Mouse (Mus musculus): ENCODE results near the gene Ddr2.
A peak's percentile ranks its signal among the peaks of the same experiment; 100 is the strongest.

The Ddr2 gene

DNA sequence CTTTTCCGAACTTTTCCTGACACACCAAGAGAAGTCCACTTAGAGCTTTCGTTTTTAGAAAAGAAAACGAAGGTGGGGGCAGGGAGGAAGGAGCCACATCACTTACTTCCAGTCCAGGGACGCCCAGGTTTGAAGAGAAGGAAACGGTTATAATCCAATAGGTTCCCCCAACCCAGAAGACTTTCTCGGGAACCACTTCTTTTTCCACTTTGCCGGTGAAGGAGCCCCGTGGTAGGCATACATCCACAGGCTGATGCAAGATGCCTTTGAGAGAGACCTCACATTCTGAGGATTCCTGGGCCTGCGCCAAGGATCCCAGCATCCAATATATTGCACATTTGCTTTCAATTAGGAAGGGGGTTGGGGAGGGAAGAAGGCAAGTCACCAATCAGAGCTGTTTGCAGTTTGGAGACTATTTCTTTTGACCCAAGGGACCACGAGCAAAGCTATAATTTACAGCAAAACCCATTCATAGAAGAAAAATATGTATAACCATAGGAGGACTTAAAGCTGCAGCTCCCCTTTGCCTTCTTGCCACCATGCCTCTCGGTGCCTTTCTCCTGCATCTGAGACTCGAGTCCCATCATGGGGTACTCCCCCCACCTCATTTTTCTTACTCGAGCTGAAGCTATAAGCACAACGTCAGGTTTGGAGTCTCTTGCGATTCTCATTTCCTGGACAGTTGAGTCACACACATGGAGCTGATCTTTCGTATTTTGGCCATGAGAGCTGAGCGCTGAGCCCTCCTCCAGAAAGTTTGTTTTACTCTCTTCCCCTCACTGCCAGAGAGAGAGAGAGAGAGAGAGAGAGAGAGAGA is at the start of gene Ddr2:
Gene Ddr2 (minus strand): TSS at position 247 of the 817 bp plus-strand sequence.
- peak; percentile 77 for DNase-seq (ENCODE audit: extremely low read depth, insufficient read length, low spot score)

DNA sequence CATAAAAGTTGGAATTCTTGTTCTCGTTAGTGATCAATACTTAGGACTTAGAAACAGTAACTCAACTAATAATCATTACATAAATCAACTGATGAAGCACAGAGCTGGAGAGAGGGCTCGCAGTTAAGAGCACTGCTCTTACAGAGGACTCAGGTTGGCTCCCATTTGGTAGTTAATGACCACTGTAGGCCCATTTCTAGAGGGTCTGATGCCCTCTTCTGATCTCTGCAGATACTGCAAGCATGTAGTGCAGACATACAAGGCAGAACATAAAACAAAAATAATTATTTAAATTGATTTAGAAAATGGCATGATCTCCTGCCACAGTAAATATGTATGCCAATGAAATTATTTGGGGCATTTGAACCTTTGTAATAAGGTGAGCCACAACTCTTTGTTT is 49.1 kb upstream of the Ddr2 start:
- DNase-seq (ENCODE audit: extremely low read depth, insufficient read length, low spot score): no peak

DNA sequence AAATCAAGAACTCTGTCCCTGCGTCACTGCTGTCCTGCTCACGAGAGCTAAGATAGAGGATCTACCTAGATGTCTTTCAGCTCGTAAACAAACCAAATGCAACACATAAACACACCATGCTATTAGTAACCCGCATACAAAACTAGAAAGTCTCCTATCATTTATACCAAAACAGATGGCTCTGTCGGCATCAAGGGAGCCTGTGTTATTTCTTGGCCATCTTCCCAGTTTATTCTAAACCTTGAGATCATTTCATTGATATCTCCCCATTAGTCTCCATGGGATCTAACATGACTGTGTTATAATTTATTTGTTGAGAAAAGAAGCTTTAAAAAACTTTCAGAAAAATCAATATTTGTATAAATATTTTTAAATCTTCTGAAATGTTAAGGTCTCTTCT is 45.2 kb upstream of the Ddr2 start:
- no peak for DNase-seq (ENCODE audit: extremely low read depth, insufficient read length, low spot score)

DNA sequence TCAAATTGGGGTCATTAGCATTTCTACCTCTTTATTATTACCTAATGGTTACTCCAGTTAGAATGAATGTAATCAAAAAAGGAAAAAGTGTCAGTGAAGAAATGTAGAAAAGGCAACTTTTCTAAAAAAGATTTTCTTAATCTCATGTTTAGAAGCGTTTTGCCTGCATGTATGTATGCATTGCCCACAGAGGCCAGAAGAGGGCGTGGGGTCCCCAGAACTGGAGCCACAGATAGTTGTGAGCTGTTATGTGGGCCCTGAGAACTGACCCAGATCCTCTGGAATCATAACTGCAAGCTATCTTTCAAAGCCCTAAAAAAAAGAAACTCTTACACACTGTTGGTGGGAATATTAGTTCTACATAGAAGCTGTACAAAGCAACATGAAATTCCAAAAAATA is 44.7 kb upstream of the Ddr2 start:
- no peak for DNase-seq (ENCODE audit: extremely low read depth, insufficient read length, low spot score)

DNA sequence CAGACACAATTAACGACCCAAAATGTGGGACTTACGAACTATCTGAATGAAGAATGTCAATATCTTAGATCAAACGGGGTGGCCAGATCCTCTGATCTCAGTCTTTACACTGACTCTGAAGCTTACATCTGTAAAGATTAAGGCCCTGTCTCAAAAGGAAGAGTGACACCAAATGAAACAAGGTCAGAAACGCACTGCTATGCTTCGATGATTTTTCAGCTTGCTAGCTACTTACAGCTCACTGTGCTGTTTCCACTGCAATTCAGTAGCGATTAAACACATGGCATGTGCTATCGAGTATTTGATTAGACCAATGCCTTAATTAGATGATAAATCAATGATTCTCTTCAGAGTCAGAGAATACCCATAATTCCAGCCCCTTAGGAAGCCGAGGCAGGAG is 43.4 kb upstream of the Ddr2 start:
- no peak for DNase-seq (ENCODE audit: extremely low read depth, insufficient read length, low spot score)

DNA sequence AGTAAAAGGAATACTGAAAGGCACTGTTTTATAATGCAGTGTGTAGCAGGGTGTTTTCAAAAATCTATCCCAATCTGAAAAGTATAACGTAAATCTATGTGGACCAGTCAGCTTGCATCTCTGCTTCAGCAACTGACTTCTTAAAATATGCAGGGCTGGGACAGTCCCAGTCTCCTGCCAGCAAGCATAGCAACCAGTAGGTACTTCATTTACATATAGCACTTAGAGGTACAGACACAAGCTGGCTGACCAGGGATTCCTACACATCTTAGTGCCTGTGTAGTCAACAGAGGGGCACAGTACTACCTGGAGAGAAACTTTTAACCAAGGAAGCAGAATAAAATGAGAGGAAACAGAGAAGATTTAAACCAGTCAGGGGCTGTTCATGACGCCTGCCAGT is 42.0 kb upstream of the Ddr2 start:
- no peak for DNase-seq (ENCODE audit: extremely low read depth, insufficient read length, low spot score)

DNA sequence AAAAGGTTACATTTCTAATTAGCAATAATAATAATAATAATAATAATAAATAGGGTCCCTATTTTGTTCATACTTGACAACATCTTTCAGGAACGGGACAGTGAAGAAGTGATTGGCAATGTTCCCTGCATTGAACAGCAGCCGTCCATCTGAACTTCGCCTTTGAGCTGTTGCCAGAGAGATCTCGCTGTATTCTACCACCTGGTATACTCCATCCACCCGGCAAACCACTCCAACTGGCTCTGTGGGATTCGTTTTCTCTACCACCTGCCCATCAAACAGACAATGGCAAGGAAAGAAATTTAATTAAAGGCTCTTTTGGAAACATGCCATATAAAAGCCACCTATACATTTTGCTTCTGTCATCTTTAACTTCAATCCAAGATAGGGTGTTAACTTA is 40.3 kb upstream of the Ddr2 start:
- DNase-seq (ENCODE audit: extremely low read depth, insufficient read length, low spot score): no peak

DNA sequence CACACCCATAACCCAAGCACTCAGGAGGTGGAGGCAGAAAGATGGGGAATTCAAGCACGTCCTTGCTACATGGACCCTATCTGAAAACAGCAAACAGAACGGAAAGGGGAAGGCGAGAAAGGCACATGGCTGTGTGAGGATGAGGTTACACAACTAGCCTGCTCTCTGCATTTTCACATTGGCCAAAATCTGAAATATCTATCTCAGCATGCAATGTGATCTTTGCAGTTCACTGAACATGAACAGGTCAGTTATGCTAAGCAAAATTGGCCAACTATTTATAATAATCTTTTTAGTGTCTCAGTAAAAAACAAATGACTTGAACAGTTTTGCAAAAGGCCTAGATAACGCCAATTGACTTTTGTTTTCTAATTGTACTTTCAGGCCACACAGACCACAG is 39.2 kb upstream of the Ddr2 start:
- no peak for DNase-seq (ENCODE audit: extremely low read depth, insufficient read length, low spot score)

DNA sequence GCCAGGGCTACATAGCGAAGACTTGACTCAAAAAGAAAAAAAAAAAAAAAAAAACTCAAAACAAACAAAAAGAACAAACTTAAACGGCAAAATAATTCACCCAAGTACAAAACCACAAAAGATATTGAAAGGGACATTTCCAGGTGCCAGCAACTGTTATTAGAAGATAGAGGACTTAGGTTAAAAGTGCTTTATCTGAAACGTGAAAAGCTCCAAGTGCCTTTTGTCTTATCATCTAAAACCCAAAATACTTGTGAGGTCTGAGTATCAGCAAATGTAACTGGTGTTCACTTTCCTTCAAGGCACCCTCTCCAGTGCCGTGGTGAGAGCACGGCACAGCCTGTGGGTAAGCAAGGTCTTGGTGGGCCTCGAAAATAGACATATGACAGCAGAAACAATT is 38.0 kb upstream of the Ddr2 start:
- DNase-seq (ENCODE audit: extremely low read depth, insufficient read length, low spot score): no peak

DNA sequence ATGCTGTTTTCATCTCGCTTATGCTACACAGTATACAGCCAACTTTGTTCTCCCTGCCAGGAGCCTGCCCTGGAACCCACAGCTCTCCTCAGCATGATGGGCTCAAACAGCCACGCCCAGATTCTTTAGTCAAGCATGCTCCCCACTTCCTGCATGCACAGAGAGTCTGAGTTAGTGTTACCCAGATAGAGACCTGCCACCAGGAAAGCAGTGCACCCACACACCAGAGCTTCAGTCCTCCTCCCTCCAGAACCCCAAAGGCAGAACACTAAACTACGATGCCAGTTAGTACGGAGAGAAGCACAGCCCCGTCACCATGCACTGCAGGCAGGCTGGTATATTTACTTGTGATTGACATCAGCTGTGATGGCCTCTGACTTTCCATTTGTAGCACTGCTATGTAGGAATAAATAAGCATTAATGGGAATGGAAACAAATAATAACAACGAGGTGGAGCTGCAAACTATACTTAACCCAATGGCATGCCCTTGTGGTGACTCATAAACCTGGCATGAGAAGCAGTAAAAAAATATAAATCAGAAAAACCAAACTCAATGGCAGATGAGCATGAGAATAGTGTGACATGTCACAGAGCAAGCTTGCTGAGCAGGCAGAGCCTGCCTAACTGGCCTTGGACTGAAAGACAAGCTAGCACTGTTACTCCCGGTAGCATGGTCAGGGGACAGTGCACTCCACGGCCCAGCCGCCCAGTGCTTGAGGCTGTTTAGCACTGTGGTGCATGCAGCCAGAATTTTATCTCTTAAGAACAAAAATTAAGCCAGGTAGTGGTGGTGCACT is 37.3 kb upstream of the Ddr2 start:
- peak; percentile 16 for DNase-seq (ENCODE audit: extremely low read depth, insufficient read length, low spot score)

DNA sequence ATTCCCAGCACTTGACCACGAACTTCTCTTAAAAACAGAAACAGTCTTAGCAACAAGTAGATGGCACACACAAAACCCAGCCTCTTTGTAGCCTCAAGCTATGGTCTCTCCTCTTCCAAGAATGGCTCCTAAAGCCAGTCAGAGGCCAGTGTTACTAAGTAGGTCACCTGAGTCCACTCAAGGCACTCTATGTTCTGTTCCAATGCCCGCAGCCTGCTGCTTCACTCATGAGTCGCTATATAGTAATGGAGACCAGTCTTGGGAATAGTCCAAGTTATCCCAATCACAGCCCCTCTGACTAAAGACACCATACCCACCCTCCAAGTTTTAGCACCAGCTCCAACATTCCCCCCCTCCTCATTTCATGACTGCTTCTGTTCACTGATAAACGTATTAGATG is 35.0 kb upstream of the Ddr2 start:
- DNase-seq (ENCODE audit: extremely low read depth, insufficient read length, low spot score): peak; percentile 39

DNA sequence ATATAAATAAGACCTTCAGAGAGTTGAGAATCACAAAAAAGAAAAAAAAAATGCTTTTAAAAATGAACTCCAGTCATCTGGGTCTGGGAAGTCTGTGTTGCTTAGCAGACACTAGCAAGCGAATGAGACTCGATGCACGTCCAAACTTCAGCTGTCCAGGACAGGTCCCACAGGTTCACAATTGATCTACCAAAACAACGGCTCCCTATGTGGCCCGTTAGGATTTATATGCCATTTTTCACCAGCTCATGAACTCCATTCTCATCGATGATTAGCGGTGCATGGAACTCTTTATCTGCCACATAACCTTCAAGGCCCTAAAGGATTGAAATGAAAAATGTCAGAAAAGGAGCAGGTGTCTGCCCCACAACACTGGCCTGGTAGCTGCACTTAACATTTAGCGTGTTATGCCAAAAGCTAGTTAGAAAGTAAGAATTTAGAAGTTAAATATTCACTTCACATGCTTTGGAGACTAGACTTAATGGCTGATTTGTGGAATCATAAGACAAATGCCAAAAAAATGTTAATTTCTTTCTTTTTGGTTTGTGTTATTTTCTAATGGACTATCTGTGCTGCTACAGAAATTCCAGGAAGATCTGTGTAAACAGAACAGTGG is 31.8 kb upstream of the Ddr2 start:
- no peak for DNase-seq (ENCODE audit: extremely low read depth, insufficient read length, low spot score)

DNA sequence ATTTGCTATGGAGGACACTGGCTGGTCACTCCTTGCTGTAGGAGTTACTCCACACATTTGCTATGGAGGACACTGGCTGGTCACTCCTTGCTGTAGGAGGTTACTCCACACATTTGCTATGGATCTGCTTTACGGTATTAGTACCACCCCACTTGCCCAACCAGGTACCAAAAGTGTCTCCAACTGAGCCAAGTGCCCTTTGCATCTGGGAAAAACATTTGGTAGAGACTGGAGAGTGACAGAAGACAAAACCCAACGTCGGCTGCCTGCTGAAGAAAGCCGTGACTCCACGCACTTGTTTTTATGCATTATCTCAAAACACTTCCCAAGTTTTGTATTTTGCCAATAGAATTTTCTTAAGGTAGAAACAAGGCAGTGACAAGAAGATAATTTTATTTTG is 31.1 kb upstream of the Ddr2 start:
- no peak for DNase-seq (ENCODE audit: extremely low read depth, insufficient read length, low spot score)

DNA sequence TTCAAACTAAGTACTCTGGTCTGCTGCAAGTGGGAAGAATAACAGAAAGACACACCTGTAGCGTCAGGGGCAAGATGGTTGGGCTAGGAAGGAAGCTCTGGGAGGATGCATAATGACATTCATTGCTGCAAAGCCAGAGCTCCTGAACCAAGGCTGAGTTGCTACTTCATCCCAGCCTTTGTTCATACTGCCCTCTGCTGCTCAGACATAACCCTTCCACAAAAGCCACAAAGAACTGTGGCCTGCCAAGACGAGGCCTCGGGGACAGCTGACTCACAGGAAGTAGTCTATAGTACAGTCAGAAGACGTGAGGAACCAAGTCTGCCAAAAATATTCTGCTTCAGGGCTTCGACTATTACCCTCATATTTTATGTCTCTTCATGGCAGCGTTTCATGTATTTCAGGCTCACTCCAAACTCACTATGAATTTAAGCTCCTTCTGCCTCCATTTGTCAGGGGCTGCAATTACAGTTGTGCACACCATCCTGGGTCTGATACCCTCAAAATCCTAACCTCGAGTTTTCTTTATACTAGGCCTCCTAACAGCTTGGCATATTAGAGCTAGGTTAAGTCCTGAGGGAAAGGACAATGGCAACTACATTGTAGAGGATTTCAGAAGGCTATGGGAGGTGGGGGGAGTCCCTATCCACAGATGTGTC is 25.9 kb upstream of the Ddr2 start:
- DNase-seq (ENCODE audit: extremely low read depth, insufficient read length, low spot score): peak; percentile 67

DNA sequence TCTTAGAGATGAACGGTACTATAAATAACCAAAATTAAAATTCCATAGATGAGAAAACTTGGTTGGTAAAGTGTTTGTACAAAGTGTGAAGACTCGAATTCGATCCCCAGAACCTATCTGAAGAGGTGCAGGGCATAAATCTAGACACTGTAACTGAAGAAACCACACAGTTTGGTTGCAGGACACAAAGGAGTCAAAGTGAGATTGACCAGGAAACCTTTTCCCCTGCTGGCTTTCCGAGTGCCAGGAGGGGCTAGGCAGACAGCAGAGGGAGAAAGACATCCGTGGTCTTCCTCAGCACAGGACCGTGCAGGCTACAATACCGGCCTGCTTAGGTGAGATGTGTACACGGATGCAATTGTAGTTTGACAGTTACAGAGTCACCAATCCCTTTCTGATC is 23.7 kb upstream of the Ddr2 start:
- no peak for DNase-seq (ENCODE audit: extremely low read depth, insufficient read length, low spot score)

DNA sequence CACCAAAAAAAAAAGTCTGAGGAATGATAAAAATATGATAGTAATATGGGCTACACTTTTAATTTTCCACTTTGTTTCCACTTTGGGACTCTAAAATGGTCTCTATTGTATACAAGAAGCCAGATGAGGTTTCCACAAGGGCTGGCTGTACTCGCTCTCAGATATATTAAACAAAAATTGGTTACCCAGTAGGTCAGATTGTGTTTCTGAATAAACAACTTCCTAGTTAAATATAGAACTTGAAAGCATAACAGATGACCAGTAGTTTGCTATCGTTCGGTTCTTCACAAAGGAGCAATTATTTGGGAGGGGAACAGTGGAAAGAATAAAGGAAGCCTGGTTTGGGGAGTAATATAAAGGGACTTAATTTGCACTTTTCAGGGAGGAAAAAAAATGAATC is 20.4 kb upstream of the Ddr2 start:
- DNase-seq (ENCODE audit: extremely low read depth, insufficient read length, low spot score): no peak

DNA sequence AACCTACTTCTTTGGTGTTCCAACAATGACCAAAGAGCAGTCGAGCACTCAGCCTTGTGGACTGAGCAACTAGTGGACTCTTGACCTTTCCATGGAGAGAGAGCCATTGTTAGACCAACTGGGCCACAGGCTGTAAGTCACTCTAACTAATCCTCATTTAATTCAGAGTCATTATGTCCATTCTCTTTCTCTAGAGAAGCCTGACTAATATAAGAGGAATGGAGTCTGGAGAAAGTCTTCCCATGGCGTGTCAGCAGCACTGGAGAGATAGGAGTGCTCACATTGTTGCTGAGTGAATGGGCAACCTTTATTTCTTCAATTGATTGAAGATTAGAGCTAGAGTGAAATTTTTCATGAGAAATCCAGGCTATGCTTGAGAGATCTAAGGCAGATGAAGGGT is 14.1 kb upstream of the Ddr2 start:
- DNase-seq (ENCODE audit: extremely low read depth, insufficient read length, low spot score): no peak

DNA sequence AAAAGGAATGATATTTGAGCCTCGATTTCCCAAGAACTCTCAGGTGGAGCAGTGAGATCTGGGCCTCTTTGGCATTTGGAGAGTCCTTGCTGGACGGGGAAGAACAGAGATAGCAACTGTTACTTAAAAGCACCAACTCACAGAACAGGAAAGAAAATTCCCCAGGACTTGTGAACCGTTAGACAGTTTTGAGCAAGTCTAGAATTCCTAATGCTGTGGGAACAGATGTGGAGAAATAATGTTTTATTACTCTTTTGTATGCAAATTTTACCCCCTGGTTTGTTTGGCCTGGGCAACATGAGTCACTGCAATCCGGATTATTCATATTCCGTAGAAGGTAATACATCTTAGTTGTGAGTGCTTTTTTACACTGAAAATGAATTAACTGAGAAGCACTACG is 3.1 kb upstream of the Ddr2 start:
- DNase-seq (ENCODE audit: extremely low read depth, insufficient read length, low spot score): no peak

DNA sequence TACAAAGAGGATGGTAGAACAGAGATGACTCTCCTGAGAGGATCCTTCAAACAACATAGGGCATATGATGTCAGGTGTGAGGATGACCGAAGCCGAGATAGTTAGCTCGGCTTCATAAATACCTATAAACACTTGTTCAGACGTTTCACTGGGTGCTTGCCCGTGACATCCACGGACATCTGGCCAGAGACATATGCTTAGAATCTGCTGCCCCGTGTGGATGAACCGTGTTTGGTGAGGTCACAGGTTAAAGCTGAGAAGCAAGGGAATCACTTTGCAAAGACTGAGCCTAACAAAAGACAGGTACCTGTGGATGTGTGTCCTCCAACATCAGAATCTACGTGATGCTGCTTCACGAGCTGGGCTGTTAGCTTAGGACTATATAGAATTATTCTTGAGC is 1.7 kb upstream of the Ddr2 start:
- no peak for DNase-seq (ENCODE audit: extremely low read depth, insufficient read length, low spot score)

DNA sequence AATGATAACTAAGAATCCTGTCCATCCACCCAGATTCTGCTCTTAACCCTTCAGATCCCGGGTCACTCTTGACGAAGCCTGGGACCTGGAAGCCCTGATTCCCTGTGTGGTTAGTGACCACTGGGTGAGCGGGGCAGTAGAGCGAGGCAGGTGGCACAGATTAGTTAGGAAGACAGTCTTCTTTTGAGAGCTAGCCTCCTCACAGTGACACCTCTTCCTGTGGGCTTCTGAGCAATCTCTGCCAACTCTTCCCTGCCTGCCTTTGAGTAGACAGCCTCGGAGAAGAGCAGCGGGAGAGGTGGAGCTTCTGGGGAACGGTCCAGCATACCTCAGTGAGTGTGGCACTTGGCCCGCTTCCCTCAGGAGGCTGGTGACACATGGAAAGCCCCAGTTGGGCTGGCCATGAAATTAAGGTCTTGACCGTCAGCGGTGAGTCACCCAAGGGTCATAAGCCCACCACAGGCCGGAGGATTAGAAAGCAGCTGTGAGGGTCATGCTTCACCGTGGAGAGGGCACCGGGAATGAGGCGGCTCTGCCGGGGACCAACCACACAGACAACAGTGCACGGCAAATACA is 1.2 kb upstream of the Ddr2 start:
- DNase-seq (ENCODE audit: extremely low read depth, insufficient read length, low spot score): peak; percentile 85
